Mouse (Mus musculus) cerebellum, adult 9-11 months (tissue): ENCODE measurements around the gene Brsk2.

Experiments used
- DNase-seq: peaks from one replicate; pipeline ENCODE4 v3.0.0; 2022

Brsk2 gene

GRCm38 (mm10) chr7:142035048-142035811 lies 85.7 kb downstream of the Brsk2 start:
- no peak for DNase-seq

GRCm38 (mm10) chr7:142037553-142038170 lies 88.1 kb downstream of the Brsk2 start:
- DNase-seq = peak; percentile 67

DNA sequence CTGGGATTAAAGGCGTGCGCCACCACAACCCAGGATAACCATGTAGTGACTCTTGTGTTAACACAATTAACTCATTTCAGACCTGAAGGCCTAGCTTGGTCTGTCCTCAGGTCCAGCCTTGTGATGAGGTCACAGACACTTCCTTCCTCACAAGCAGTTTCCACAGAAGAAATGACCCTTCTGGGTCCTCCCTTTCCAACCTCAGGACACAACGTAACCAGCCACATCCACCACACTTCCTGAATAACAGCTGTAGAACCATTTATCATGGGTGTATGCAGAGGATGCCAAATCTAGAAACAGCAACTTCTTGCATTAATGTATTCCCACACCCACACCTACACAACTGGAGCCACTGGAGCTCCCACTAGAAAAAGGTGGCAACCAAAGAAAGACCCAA lies 91.2 kb downstream of the Brsk2 start:
- DNase-seq = no peak

- no peak for DNase-seq
These were observed 95.8 kb downstream of the Brsk2 start for GRCm38 (mm10) chr7:142045344-142045743.

- no peak for DNase-seq
These were observed 96.4 kb downstream of the Brsk2 start for GRCm38 (mm10) chr7:142045932-142046331.

GRCm38 (mm10) chr7:142050536-142050935 lies 101.0 kb downstream of the Brsk2 start:
- no peak for DNase-seq
